Mouse (Mus musculus): Measurements from ENCODE around the gene Nkapd1.

Gene Nkapd1

GRCm38 (mm10) chr9:50602055-50602845 is 15.0 kb downstream of the Nkapd1 start:
- DNase-seq (ENCODE audit: extremely low read depth, insufficient read length, low spot score): no peak

DNA sequence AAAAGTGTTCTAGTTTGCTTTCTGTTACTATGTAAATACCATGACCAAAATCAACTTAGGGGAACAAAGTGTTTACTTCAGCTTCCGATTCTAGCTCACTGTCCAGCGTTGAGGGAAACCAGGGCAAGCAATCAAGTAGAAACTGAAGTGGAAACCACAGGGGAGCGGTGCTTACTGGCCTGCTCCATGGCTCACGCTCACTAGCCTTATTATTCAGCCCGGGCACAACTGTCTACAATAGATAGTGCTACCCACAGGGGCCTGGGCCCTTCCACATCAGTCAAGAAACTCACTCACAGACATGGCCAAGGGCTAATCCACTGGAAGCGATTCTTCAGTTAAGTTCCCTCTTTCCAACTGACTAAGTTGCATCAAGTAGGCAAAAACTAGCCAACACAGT is 15.7 kb downstream of the Nkapd1 start:
- no peak for DNase-seq (ENCODE audit: extremely low read depth, insufficient read length, low spot score)

GRCm38 (mm10) chr9:50596973-50597372 is 20.3 kb downstream of the Nkapd1 start:
- DNase-seq (ENCODE audit: extremely low read depth, insufficient read length, low spot score): no peak

GRCm38 (mm10) chr9:50594794-50595417 is 22.4 kb downstream of the Nkapd1 start:
- no peak for DNase-seq (ENCODE audit: extremely low read depth, insufficient read length, low spot score)

GRCm38 (mm10) chr9:50593544-50593943 is 23.7 kb downstream of the Nkapd1 start:
- peak; percentile 30 for DNase-seq (ENCODE audit: extremely low read depth, insufficient read length, low spot score)

- DNase-seq (ENCODE audit: extremely low read depth, insufficient read length, low spot score): no peak
Observed at GRCm38 (mm10) chr9:50592955-50593354, 24.3 kb downstream of the Nkapd1 start.

GRCm38 (mm10) chr9:50590856-50591518 is 26.3 kb downstream of the Nkapd1 start:
- peak; percentile 49 for DNase-seq (ENCODE audit: extremely low read depth, insufficient read length, low spot score)

GRCm38 (mm10) chr9:50586955-50587354 is 30.3 kb downstream of the Nkapd1 start:
- DNase-seq (ENCODE audit: extremely low read depth, insufficient read length, low spot score): no peak

GRCm38 (mm10) chr9:50585145-50585818 is 32.0 kb downstream of the Nkapd1 start:
- DNase-seq (ENCODE audit: extremely low read depth, insufficient read length, low spot score): no peak

DNA sequence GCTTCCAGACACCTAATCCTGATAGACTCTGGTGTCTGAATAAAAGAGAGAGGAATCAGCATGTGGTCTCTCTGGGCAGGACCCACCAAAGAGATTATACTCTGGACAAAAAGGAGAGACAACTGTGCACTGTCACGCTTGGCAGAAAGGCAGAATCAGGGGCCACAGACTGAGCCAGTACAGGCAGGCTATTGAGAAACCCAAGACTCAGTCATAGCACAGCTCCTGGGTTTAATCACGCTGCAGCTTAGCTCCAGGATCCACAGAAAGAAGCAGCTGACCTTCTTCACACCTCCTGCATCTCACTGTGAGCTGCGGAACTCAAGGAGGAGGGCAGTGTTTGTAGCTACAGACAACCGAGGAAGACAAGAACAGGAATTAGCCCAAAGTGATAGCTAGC is 36.9 kb downstream of the Nkapd1 start:
- DNase-seq (ENCODE audit: extremely low read depth, insufficient read length, low spot score): no peak

DNA sequence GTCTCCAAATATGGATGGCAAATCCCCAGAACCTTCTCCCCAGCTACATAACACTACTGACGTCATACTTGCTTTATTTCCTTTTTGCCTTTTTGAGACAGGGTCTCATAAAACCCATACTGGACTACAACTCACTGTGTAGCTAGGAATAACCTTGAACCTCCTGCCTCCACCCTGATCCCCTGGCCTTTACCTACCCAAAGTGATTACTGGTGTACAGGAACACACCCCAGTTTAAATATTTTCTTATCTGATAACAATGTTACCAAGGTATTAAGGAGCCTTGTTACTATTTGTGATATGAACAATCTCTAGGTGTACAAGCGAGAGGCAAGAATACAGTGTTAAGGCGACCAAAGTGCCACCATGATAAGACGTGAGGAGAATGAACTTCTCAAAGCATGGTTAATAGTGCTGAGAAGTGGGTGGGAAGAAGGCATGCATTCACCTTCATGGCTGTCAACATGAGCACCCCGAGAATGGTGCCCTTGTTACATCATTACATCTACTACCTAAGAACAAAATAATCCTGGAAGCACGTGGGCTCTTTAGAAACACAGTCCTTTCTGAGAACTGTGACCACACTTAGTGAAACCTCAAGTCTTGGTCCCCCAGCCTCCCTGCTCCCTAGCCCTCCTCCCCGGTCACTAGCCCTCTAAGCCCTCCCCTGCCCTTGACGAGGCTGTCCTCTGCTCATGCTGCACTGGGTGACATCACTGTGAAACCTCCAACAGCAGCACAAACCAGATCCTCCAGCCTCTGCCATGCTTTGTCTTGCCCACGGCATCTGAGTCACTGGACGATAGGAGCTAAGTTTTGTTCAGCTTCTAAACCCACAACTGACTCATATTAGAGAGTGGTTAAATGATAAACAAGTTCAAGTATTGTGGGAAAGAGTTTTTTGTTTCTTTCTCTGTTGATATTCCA is 47.4 kb downstream of the Nkapd1 start:
- DNase-seq (ENCODE audit: extremely low read depth, insufficient read length, low spot score): peak; percentile 72

DNA sequence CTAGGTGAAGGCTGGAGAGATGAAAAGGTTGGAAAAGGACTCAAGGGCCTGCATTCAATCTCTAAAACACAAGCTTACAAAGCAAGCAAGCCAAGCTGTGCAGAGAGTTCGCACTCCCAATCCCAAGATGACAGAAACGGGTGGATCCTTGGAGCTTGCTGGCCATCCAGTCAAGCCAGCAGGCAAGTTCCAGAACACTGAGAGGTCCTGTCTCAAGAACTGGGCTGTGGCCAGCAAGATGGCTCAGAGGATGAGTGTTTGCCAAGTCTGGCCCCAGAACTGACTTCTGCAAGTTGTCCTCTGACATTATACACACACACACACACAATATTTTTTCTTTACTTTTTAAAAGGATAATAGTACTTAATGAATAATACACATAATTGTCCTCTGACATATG is 49.4 kb downstream of the Nkapd1 start:
- no peak for DNase-seq (ENCODE audit: extremely low read depth, insufficient read length, low spot score)

DNA sequence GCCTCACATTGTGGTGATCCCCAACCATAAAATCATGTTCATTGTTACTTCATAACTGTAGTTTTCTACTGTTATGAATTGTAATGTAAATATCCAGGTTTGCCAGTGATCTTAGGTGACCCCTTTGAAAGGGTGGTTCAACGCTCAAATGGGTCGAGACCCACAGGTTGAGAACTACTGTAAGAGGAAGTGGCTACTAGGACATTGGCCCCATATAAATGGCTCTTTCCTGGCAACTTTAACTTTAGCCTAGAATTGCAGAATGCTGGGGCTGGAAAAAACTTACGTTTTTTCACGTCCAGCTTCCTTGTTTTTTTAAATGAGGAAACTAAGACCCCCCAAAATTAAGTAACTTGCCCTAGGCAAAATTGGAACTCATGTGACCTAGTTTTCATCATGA is 49.9 kb downstream of the Nkapd1 start:
- DNase-seq (ENCODE audit: extremely low read depth, insufficient read length, low spot score): no peak

GRCm38 (mm10) chr9:50565940-50566339 is 51.3 kb downstream of the Nkapd1 start:
- DNase-seq (ENCODE audit: extremely low read depth, insufficient read length, low spot score): no peak

DNA sequence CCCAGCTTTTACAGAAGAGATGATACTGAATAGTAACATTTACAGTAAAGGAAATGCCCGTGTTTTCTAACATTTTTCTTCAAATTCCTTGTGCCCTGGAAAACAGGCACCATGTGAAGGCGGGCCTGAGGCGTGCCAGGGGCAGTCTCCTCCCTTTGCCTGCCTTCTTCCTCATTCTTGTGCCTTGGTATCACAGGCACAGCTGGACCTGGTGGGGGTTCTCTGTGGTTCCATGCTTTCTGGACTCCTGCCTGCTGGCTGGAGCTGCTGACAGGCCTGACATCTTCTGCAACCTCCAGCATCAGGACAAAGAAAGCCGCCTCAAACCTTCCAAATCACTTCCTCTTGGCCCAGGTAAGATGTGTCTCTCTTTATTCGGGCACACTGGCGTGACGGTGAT is 52.1 kb downstream of the Nkapd1 start:
- DNase-seq (ENCODE audit: extremely low read depth, insufficient read length, low spot score): peak; percentile 69

- no peak for DNase-seq (ENCODE audit: extremely low read depth, insufficient read length, low spot score)
Observed at GRCm38 (mm10) chr9:50561918-50562360, 55.3 kb downstream of the Nkapd1 start.

GRCm38 (mm10) chr9:50561145-50561917 is 55.9 kb downstream of the Nkapd1 start, which contains the start of gene Tex12:
Gene Tex12, minus strand, starts transcription at chr9:50561325.
- no peak for DNase-seq (ENCODE audit: extremely low read depth, insufficient read length, low spot score)
